Mouse (Mus musculus) retina, embryonic 14.5 days (tissue): ENCODE data around the gene Acsl6.
"Not testable (repeated sequence)": the region's sequence is repeated elsewhere in the genome, so short reads cannot be mapped to it uniquely, and the experiment has no call there.

ENCODE experiments used
- DNase-seq: peaks from one replicate; pipeline ENCODE4 v3.0.0-alpha.2; 2015; ENCODE audit warnings: low spot score

Acsl6 gene

DNA sequence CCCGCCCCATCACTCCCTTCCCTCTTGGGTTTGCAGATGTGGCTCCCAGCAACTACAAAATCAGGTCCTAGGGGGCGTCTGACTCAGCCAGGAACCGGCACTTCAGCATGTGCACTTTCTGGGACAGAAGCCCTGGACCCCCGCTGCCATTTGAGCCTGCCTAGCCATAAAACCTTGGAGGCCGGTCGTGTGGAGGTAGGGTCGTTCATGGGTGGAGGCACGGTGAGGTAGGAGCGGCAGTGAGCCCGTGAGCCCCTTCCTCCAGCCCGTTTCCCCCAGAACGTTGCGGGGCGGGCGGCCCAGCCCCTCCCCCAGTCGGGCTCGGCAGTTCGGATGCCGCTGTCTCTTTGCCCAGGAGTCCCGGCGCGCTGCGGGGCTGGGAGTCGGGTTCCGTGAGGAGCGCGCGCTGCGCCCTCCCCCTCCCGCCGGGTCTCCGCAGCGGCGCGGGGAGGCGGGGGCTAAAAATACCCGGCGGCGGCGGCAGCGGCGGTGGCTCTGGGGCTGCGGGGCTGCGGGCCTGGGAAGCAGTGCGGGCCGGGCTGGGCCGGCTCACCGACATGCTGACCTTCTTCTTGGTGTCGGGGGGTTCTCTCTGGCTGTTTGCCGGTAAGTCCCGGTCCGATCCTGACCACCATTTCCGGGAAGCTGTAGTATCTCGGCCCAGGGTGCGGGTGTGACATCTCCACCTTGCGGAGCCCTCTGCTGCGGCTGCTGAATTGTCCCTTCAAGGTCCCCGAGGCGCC is at the start of gene Acsl6:
Gene Acsl6 (plus strand): TSS at position 71 of the 743 bp plus-strand sequence.
- peak; percentile 79 for DNase-seq

DNA sequence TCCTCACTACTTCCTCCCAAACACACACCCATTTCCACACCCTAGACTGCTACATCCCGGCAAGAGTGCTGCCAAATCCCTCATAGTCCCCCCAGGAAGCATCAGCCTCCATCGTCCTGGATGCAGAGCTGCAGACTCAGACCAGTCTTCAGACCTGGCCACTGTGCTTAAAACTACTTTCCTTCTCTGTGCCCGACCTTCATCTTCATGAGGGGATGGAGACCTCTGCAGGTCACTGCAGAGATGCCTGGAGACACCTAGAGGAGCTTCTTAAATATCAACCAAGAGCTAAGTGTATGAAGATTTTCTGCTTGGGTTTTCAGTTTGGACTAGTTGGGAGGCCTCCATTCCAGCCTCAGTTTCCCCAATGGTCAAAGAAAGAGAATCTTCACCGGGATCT is 49.5 kb upstream of the Acsl6 start:
- DNase-seq: peak; percentile 14

DNA sequence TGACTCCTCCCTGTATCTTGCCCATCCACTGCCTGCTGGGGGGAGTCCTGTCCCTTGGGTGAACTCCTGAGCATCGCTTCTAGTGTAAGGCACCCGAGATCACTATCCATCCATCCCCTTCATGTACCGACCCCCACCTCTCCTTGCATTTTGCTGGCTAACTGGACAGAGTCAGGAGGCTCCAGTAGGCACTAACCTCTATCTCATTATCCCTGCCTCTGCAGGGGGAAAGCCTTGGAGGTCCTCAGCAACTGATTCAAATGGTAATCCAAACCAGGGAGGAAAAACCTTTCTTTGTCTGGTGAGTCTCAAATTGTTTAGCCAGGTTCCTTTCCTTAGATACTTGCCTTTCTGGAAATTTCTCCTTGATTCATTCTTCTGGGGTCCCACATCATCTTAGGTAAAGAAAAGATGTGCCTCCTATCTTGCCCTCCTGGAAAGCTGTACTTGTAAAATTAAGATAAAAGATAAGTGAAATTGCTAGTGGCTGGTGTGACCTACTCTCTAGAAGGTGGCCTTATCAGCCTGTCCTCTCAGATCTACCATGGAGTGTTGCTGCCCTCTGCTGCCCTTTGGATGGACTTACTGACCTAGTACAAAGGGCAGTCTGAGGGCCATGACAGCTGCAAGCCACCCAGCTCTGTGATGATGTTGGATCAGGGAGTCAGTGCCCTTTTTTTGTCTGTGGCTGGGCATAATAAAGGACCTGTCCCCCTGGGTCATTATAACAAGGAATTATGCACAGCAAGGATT is 46.8 kb upstream of the Acsl6 start:
- peak; percentile 88 for DNase-seq

DNA sequence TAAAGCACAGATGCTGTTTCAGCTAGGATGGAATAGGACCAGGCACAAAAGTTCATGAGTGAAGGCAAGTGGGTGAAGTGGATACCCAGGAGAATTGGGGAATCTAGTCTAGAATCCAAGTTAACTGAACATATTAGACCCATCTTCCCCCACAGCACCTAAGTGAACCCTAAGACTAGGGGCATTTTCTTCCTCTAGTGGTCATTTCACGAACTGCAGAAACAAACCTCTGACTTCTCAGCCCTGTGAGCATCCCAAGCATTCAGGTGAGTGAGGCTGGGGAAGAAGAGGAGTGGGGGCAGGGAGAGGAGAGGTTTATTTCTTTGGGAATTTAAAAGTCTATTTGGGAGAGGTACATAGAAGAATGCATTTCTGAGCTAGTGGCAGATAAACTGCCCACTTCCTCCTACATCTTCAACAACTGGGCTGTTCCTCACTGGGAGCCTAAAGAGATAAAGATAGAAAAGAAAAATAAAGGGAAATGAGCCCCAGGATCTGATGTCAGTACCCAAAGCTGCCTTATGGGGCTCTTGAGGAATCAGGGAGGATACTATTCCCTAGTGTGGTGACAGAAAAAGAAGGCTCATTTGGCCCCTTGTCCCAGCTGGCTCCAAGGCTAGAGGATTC is 40.1 kb upstream of the Acsl6 start:
- peak; percentile 23 for DNase-seq

DNA sequence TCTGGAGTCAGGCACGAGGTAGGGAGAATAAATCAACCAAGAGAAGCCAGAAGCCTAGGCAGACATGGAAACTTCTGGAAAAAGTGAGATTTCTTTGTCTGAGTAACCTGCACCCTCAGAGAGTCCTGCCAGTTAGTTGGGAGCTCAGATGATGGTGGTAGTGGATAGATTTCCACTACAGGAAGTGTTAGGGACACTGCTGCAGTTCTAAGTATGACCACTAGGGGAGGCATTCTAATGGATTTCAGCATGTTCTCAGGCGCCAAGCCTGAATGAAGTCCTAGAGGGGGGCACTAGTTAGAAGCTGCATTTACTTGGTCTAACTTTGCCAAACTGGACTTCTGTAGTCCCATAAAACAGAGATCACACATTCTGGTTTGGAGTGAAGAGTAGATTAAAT is 39.1 kb upstream of the Acsl6 start:
- peak; percentile 82 for DNase-seq

DNA sequence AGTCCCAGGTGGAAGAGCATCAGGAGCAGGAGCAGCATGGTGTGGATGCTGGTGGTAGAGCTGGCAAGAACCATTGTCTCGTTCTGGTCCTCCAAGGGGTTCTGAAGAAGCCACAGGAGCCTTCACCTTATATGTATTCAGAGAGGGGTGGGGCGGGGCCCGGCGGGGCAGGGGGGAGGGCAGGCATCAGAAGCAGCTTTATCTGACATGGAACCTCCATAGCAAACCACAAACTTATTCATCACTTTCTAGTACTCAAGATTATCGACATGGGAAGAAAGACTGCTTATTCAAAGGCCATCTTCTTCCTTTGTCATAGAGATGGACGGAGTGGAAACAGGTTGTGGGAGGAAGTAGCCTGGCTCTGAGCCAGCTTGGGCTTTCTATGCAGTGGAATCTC is 36.4 kb upstream of the Acsl6 start, which contains the start of gene Il3:
Gene Il3 (minus strand): TSS at position 101 of the 400 bp plus-strand sequence.
- DNase-seq: no peak

DNA sequence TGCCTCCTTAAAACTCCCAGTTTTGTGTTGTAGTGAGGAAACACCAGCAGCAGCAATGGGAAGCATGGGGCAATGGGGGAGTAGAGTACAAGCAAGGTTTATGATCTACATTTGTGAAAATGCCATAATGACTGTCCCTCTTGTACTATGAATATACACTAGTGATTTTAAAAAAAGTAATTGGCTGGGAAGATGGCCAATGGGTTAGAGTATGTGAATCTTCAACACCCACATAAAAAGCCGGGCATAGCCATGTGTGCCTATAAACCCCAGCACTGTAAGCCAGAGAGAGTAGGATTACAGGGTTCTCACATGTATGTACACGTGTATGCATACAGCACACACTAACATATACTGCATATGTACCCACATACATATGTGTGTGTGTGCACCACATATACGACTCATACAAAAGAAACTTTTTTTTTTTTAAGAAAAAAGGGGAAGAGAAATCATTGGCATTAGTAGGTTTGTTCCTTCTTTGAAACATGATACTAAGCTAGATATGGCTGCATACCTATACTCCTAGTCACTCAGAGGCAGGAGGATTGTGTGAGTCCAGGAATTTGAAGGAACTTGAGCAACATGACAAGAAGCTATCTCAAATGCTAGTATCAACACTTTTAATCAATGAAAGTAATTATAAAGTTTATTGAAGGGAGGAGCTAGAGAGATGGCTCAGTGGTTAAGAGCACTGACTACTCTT is 34.3 kb upstream of the Acsl6 start:
- DNase-seq: no peak

DNA sequence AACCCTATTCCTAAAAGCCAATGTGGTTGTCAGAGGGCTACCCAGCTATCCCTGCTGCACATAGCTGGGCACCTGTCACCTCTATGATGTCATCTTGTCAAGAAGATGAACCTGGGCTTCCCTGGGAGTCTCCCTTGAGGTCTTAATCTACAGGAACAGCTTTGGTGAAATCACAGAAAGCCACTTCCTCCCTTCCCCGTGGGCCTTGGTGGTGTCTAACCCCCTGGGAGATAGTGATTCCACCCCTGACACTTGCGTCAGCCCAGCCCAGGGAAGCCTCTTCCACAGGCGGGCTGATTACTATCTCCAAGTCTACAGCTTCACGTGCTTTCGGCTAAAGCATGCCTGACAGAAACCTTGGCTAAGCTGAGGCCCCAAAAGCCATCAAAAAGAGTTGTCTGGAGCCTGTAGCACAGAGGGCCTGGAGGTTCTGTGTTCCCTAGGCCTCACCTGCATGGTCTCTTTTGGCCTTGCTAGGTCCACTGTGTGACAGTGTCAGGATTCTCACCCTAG is 32.1 kb upstream of the Acsl6 start:
- no peak for DNase-seq

DNA sequence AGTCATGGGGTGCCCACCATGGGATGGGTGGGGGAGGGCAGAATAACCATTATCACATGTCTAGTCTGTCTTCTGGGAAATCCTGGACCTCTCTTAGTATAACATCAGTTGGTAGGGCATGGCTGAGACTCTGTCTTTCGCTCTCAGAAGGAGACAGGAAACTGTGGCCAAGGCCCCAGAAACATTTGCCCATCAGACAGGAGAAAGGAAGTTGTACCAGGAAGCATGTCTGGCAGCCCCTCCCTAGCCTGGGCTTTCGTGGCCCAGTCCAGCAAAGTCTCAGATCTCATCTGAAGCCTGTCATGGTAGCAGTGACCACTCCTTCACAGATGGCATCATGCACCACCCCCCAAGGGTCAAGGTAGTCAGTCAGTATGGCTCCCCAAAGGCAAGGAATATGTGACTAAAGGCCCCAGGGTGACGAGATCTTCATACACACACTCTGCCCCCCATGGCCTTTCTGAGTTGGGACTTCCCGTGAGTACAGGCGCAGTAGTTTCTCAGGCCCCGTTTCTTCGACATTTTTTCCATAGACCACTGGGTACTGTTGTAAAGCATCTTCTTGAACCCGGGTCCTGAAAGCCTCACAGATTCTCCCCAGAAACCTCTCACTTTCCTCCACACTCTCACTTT is 15.7 kb upstream of the Acsl6 start:
- DNase-seq: no peak

DNA sequence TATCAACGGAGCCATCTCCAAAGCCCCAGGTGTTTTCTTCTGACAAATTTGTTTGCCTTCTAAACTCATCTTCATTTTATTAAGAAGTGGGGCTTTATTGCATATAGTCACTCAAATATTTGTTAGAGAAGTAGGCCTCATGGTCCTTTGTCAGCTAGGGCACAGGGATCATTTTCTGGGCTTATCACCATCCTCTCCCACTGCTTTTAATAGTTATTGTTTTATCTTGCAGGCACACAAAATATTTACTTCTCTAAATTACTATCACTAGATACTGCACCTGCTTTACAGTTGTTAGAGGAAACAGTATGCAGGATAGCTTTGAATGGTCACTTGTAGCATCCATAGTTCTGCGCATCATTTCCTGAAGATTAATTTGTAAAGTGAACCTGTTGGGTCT is 11.4 kb upstream of the Acsl6 start:
- no peak for DNase-seq

DNA sequence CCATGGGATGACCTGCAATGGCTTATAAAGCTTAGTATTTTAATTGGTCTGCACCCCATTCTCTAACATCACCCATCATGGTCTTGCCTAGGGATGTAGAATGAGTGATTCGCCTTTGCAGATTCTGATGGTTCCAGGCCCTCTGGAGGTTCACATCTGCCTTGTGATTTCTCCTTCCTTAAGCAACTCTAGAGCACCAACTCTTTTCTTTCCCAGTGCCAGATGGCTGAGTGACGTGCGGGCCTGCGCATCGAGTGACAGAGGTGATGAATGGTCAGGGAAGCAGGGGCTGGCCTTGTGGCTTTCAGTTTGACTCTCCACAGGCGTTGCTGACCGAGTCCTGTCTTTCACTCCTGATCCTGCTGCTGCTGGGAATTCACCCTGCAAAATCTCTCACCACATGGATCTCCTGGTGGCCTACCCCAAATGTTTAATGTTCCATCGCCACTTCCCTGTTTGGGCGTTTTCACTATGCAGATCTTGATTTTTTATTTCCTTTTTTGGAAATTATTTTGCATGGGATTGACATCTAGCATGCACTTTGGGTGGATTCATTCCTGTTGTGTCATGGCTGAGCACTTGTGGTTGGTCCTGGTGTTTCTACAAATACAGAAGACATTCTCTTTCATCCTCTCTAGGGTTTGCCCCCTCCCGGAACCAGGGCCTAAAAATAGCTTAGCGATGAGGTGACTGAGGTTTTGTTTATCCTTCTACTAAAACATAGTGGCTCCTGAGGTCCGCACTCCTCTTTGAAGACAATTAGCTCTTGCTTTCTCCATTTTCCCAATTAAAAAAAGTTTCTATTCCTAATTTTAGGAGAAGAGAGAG is 9.4 kb upstream of the Acsl6 start:
- DNase-seq: no peak

DNA sequence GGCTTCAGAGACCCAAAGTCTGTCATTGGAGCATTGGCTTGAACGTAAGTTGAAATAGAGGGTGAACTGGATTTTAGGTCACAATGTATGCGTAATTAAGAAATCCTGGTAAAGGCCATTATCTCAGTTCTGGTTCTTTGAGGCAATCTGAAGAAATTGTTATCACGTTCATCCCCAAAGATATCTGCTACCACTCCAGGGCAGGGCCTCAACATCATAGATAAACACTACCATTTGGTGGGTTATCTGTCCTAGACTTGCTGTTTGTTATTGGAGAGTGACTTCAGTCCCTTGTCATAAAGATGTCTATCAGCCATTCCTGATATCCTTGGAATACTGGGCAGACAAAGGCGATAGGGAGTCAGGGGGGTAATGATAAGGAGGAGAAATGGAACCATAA is 7.6 kb upstream of the Acsl6 start:
- DNase-seq: no peak

DNA sequence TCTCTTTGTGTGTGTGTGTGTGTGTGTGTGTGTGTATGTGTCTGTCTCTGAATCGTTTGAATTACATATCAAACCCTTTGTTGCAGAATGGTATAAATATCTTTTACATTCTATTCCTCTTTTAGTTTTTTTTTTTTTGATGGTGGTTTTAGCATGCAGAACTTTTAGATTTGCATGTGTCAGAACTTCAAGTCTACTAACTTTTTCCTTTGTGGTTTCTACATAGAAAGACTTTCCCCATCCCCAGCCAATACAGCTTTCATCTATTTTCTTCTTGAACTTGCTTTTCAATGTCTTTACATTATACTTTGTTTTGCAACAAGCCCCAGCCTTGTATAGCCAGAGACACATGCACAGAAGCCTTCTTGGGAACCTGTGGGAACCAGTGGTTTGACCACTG is 6.9 kb upstream of the Acsl6 start:
- DNase-seq: no peak

DNA sequence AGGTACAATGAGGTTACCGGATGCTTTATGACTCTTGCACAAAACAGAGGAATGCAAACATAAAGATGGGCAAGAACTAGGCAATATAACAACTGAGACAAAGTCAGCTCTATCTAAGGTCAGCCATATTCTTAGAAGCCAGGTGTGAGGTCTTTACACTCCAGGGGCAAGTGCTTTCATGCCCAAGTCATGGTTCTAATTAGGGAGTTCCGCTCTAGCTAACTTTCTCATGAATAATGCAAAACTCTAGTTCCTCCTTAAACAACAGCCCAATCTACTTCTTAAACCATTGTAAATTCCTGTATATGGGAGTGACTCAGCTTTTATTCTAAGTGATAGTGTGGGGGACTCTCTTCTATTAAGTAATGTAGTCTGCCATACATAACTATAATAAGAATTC is 6.1 kb upstream of the Acsl6 start:
- not testable (repeated sequence) for DNase-seq

DNA sequence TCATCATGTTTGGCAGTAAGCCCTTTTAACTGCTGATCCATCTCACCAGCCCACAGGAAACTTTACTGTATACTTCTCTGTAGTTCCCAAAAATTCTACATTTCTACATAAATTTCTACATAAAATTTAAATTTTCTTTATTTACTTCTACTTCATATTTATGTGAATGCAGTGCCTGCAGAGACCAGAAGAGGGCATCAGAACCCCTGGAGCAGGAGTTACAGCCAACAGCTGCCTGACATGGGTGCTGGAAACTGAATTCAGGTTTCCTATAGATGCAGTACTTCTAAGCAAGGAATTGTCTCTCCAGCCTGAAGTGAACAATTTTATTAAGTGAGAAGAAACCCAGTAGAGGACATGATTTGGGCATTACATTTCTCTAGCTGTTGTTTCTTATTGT is 4.8 kb upstream of the Acsl6 start:
- DNase-seq: no peak

DNA sequence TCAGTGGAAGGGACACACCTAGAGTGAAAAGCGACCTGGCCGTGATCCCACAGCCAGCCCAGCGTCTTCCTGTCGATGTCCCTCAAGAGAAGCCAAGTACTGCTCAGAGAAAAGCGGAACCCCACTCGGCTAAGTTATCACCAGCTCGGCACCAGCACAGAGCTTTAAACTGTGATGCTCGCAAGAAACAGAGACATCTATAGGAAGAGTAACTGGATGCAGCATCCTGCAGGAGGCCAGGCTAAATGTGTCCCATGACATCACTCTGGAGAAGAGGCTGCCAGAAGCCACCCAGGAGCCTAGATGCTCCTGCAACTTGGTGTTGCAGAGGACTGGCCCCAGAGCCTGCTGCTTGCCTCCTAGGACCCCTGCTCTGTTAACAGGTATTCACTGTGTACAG is 1.6 kb upstream of the Acsl6 start:
- DNase-seq: no peak

DNA sequence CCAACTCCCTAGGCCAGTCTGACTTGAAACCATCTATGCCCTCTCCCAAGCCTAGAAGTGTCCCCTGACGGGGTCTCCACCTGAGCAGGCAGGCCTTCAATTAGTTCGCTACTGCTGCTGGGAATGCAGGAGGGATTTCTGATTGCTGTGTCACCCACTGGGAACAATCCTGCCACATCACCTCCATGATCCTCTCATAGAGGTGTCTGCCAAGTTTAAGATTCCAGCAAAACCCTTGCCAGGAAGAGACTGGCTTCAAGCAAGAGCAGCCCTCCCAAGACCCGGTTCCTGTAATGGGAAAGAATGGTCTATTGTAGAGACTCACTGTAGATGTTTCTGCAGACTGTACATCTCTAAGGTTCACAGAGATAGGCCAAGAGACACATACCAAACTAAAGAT is 992 bp upstream of the Acsl6 start:
- no peak for DNase-seq

DNA sequence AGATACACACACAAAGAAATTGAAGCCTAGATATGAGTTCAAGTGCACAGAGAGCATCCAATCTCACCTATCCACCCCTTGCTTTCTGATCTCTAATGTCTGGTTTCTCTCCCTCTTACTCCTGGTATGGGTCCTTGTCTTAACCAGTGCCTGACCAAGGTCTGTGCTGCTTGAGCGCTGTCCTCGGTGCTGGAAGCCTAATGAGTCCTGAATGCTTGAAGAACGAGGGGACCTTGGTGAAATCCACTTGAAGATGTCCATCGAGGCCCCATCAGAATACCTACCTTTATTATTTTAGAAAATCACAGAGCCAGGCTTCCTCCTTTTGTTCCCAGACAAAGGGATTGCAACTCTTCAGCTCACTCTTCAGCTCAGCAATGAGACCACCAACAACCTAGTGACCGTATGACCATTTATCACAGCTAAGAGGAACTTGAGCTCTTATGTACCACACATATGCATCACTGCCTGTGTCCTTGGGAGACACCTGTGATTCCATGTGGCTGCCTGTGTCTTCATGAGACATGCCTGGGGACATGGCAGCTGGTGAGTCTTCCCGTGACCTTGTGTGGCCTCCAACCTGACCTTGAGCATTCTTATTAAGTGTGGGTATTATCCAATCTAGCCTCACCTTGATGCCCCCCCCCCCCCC is 396 bp upstream of the Acsl6 start:
- DNase-seq: peak; percentile 67

DNA sequence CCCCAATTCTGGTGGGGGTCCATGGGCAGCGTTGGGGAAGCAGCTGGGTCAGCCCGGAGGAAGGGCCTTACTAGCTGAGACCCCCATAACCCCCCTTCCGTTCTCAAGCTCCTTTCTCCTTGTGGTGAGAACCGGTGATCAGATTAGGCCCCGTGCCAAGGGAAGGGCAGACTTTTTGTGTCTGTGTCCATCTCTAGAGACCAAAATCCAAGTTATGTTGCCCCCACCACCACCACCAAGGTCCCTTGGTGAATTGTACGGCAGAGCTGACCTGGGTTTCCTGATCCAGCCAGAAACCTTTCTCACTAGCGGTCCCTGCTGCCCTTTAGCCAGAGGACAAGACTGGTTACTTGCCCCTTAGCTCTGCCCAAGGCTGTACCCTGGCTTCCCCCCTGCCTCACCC is 874 bp downstream of the Acsl6 start:
- DNase-seq: peak; percentile 54

DNA sequence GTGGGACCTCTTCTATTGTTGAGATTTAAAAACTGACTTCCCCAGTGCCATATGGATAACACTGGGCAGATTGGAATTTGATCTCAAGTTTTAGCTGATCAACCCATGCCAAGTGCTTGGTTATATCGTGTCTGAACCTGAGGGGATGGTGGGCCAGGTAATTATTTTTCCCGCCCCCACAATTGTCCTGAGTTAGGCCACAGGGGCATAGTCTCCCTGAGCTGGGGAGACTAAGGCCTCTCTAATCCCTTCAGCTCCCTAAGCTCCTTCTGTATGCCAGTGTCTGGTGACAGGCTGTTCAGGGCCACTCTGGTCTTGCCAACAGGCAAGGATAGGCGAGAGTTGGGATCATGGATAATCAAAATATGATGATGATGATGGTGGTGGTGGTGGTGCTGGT is 1.7 kb downstream of the Acsl6 start:
- no peak for DNase-seq
